Mouse (Mus musculus): ENCODE results near the gene Cebpzos. TPM values are rescaled to one million over a fixed set of nuclear protein-coding genes. Genes with fewer than 3 reads are reported as not detected.

The Cebpzos gene
- total RNA-seq (2022): 10 to 100 TPM; 25.3 to 28.4 (median 26.6) TPM

DNA sequence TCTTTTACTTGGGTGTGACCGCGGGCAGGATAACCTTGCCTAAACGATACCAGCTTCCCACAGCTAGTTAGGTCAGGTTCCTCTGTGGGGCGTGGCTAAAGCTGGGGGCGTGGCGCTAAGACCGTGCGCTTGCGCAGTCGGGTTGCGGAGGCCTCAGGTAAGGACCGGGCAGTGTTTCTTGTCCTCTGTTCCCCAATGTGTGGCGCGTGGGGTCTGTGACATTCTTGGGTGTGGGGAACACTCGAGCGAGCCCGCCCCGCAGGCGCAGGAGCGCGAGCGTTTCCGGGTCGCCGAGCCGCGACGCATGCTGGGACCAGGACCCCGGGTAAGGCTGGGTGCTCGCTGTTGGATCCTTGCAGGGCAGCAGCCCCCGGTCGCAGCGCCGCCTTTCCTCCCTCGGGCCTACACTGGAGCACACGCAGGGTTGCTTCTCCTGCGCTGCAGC, at the start of gene Cebpzos:
TSS of gene Cebpzos (plus strand) at position 132 of the 445 bp plus-strand sequence.
- peak; percentile 87 for DNase-seq (ENCODE audit: low spot score in 2 of 2)

- no peak for DNase-seq (ENCODE audit: low spot score in 2 of 2)
These were observed 42.4 kb upstream of the Cebpzos start for GRCm38 (mm10) chr17:78873886-78874285.

- DNase-seq (ENCODE audit: low spot score in 2 of 2): no peak
These were observed 34.4 kb upstream of the Cebpzos start for GRCm38 (mm10) chr17:78881878-78882304.

- DNase-seq (ENCODE audit: low spot score in 2 of 2): peak; percentile 15 to 25
These were observed 33.7 kb upstream of the Cebpzos start, which contains the start of gene Eif2ak2 for GRCm38 (mm10) chr17:78882401-78883112. TSS of gene Eif2ak2 (minus strand) at chr17:78882573.

DNA sequence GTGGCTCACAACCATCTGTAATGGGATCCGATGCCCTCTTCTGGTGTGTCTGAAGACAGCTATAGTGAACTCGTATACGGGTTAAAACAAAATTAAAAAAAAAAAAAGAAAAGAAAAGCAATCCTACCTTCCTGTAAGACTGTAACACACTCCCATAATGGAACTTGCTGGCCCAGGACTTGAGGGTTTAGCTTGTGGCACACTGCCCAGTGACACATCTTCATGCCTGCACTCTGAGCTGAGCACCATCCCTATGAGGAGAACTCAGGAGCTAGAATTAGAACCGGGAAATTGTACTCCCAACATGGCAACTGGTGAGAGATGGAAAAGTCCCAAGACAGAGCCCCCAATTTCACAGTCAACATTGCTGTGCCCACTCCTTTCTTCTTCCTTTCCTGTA, 33.0 kb upstream of the Cebpzos start:
- no peak for DNase-seq (ENCODE audit: low spot score in 2 of 2)

GRCm38 (mm10) chr17:78885286-78886065, 30.8 kb upstream of the Cebpzos start:
- DNase-seq (ENCODE audit: low spot score in 2 of 2): no peak

DNA sequence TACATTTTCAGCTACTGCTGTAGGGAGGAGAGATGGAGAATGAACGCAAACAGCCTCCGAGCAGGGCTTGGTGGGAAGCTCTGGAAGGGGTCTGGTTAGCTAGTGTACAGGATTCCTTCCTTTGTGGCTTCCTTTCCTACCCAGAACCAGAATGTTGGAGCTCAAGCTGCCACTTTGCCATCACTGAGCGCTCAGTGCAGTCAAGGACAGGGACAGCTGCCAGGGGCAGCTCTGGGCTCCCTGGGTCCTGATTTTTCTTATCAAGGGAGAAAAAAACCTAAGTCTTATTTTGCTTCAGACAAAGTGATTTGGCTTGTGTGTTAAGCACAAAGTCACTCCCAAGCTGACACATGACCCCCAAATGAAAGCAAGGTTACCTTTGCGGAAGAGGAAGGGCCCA, 27.7 kb upstream of the Cebpzos start:
- DNase-seq (ENCODE audit: low spot score in 2 of 2): no peak

DNA sequence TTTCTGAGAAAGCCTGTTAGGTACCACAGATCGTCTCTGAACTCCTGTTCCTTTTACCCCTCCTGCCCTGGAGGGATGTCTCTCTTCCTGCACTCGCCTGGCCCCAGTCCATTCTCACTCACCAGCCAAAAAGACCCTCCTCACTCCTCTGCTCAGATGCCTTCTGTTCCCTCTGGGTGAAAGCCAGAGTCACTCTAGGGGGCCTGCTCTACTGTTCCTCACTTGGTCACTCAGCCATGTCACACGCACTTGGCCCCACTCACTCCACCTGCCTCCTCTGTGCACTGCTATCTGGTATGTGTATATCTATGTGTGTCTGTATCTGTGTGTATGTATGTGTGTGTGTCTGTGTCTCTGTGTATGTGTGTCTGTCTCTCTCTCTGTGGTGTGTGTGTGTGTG, 27.1 kb upstream of the Cebpzos start:
- no peak for DNase-seq (ENCODE audit: low spot score in 2 of 2)

- DNase-seq (ENCODE audit: low spot score in 2 of 2): no peak
These were observed 25.3 kb upstream of the Cebpzos start for GRCm38 (mm10) chr17:78891020-78891419.

- no peak for DNase-seq (ENCODE audit: low spot score in 2 of 2)
These were observed 21.3 kb upstream of the Cebpzos start for GRCm38 (mm10) chr17:78894991-78895390.

DNA sequence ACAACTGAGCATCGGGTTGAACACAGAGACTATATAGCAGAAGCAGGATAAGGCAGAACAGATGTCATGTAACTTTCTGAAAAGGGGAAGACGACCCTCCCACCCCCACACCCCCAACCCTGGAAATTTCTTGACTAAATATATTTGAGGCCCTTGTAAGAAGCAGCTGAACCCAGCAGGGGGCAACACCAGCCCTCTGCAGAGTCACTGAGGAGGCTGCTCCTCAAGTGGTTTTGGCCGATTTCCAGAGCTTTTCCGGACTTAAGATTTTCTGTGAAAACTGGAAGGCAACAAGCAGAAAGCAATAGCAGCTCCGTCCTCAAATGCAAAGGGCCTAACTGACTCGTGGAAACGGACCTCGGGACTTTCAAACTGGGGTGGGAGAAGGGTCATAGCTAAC, 20.9 kb upstream of the Cebpzos start:
- peak in 1 of 2 experiments; percentile 14 for DNase-seq (ENCODE audit: low spot score in 2 of 2)

DNA sequence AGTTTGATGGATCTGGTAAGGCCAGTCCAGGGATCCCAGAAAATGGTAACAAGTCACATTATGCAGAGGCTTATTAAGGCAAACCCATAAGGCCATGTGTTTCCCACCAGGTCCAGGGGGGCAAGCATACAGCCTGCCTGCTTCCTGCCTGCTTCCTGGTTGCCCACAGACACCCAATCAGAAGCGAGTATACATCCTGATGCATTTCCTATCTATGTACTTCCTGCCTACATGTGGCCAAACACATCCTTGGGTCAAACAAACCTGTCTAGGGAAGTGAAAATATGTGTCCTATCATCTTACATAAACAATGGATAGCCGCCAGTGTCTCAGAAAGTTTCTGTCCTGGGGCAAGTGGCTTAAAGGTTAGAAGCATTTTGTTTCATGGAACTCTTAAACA, 13.1 kb upstream of the Cebpzos start:
- DNase-seq (ENCODE audit: low spot score in 2 of 2): no peak

- DNase-seq (ENCODE audit: low spot score in 2 of 2): no peak
These were observed 9.4 kb upstream of the Cebpzos start, which contains the start of gene Sult6b1 for GRCm38 (mm10) chr17:78906892-78907291. TSS of gene Sult6b1 (minus strand) at chr17:78906992.

- DNase-seq (ENCODE audit: low spot score in 2 of 2): no peak
These were observed 6.9 kb upstream of the Cebpzos start for GRCm38 (mm10) chr17:78909374-78909773.

GRCm38 (mm10) chr17:78912861-78913281, 3.4 kb upstream of the Cebpzos start:
- no peak for DNase-seq (ENCODE audit: low spot score in 2 of 2)

- no peak for DNase-seq (ENCODE audit: low spot score in 2 of 2)
These were observed 2.4 kb upstream of the Cebpzos start for GRCm38 (mm10) chr17:78913921-78914320.

DNA sequence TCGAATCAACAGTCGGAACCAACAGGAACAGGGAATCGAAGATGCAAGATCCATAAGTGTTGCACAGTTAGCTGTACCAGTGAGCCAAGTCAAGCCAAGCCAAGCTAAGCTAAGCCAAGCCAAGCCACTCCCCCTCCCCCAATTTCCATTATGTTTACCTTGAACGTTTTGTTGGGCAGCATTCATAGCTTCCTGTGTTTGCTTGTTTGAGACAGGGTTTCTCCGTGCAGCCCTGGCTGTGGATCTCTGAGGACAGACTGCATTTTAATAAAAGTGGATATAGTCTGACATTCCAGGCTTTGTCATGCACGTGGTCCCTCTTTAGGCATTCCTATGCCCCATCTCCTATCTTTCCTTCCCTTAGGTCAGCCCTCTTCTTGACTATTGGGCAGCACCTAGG, 528 bp upstream of the Cebpzos start:
- DNase-seq (ENCODE audit: low spot score in 2 of 2): no peak

DNA sequence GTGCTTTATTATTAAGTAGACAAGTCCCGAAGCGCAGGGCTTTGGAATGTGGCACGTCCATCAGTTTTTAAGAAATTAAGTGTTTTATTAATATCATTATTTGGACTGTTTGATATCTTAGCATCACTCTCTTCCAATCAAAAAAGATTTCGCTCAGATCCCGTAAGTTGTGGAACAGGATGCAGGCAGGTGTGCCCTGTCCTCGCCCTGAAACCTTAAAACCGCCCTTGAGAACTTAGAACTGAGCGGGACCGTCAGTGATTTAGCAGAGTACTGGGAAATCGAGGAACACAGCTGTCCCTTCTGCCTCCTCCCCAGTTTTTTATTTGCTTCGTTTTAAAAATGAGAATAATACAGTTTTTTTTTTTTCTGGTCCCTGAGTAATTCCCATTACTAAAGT, 599 bp downstream of the Cebpzos start:
- DNase-seq (ENCODE audit: low spot score in 2 of 2): no peak

GRCm38 (mm10) chr17:78917696-78918095, 1.4 kb downstream of the Cebpzos start:
- no peak for DNase-seq (ENCODE audit: low spot score in 2 of 2)

DNA sequence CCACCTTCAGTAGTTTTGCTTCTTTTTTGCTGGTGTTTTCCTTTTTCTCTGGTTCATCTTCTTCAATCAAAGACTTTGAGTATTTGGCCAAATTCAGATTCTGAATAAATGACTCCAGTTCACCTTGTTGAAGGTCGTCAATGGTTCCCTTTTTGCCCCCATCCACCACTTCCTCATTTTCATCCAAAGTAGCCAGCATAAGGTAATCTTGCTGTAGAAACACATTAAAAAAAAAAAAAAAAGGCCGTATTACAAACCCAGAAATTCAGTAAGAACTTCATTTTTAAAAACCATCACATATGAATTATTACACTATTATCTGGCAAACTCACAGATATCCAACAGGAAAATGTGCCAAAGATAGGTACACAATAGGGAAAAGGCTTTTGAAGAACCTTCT, 19.6 kb downstream of the Cebpzos start:
- DNase-seq (ENCODE audit: low spot score in 2 of 2): no peak

DNA sequence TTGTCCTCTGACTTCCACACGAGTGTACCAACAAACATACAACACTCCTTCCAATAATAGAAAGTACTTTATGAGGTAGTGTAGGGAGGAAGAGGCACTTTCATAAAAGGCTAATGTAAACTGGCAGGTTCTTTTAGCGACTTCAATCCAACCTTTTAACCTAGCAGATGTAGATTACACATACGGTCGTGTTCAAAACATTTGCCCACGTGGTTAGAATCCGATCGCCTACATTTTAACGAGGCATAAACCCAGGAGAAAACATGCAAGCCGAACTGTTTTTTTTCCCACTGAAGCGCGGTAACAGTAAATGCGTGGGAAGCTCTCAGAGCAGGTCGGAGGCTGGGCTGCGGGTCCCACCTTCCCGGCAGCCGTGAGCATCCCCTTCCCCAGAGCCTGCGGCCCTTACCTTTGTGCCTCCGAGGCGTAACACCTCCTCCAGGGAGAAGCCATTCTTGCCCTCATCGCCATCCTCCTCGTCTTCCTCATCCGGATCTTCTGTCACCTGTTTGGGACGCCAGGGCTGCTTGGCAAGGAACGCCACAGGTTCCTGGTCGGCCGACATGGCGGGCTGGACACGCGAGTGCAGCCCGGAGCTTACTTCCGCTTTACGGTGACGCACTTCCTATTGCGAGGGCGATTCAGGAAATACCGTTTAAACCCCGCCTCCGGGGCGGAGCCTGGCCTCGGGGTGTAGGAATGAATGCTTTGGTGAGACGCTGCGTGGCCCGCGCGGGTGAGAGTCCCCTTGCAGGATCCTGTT, 20.3 kb downstream of the Cebpzos start, which contains the start of the genes Cebpz and Ndufaf7:
TSS of gene Cebpz (minus strand) at position 601 of the 763 bp plus-strand sequence.
TSS of gene Ndufaf7 (plus strand) at position 671 of the 763 bp plus-strand sequence.
- peak; percentile 96 to 97 for DNase-seq (ENCODE audit: low spot score in 2 of 2)

Data from layer of hippocampus, adult 8-10 months (tissue).